Mouse (Mus musculus) cortical plate, adult 2 months (tissue): ENCODE data around the gene Cyth3.

ENCODE experiments used
- CTCF ChIP-seq: fragments of 200-500 bp; IDR thresholded peaks from 2 replicates; pipeline ENCODE4 v1.5.1; 2011; ENCODE audit warnings: mild to moderate bottlenecking, control low read depth, low read length; ENCODE audit not compliant: insufficient read depth; ENCODE audit errors: extremely low read depth
- POLR2A ChIP-seq: fragments of 200-500 bp; IDR thresholded peaks from 2 replicates; pipeline ENCODE4 v1.6.1; 2011; ENCODE audit warnings: mild to moderate bottlenecking, low read length, control low read depth; ENCODE audit not compliant: insufficient read depth; ENCODE audit errors: extremely low read depth

GRCm38 (mm10) chr5:143593563-143594146, 28.6 kb upstream of the Cyth3 start:
- TF ChIP-seq CTCF (no peak), POLR2A (no peak)
